Mouse (Mus musculus): ENCODE results near the gene Atp5mpl. TPM values are rescaled to one million over a fixed set of nuclear protein-coding genes. Genes with fewer than 3 reads are reported as not detected.
A peak's percentile ranks its signal among the peaks of the same experiment; 100 is the strongest.
"Not testable (repeated sequence)": the region's sequence is repeated elsewhere in the genome, so short reads cannot be mapped to it uniquely, and the experiment has no call there.

Gene Atp5mpl
- polyA plus RNA-seq, 1 experiment from 2014 or later: 1,834 TPM

DNA sequence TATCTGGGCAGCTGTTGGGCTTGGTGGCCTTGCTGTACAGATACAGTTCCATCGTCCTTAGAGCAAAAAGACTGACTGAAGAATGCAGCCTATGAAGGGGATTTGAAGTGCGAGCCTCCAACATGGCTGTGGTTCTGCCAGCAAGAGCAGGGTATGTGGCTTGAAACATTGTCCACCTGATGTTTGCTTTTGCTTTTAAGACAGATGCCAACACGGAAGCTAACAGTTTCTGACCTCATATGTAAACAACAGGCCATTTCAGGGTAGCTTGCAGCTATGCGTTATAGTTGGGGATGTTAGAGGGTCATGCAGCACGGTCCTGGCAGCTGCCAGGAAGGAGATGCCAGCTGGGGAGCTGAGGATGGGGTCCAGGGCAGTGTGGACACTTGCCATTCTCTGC lies 16.3 kb downstream of the Atp5mpl start:
- ATAC-seq (replicated peaks; ENCODE audit: insufficient number of reproducible peaks, insufficient read depth, low FRiP score, low read depth): no peak
- Histone ChIP-seq H3K4me2 (no peak overlapping the region), H3K36me3 (no peaks in the 10 kb centered on the region), H3K9me3 (replicated peaks) (no peaks in the 10 kb centered on the region), H3K4me3 (no peak overlapping the region), H3K27ac (no peak overlapping the region), H3K4me1 (replicated peaks) (peaks cover 7% of the 10 kb centered on the region), H3K9ac (no peak overlapping the region), H3K27me3 (no peaks in the 10 kb centered on the region)
- WGBS: 64% methylated on average over 5 of the region's 5 CpGs

DNA sequence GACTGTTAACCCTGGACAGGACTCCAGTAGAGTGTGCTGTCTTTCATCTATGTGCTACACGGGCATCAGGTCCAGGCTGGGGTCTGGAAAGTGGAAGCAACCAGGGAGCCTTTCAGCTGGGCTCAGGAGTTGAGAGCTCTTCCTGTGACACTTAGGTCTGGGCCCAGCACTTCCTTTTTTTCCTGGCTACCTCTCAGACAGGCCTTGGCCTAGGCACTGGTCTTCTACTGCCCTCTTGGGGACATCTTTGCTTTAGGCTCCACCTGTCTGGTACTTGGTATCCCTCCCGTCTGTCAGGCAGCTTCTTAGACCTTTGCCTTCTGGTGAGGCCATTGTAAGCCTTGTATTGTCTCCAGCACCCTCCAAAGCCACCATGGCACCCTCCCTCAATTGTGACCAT lies 20.1 kb downstream of the Atp5mpl start:
- no peak overlapping the region for H3K4me3 ChIP-seq
- WGBS: 25% methylated on average over 2 of the region's 2 CpGs
- ATAC-seq (replicated peaks; ENCODE audit: insufficient number of reproducible peaks, insufficient read depth, low FRiP score, low read depth): 0 out of 2 replicates have a peak, but pooled peaks have one; percentile 14
- peaks cover 28% of the 10 kb centered on the region for H3K4me1 ChIP-seq (replicated peaks)
- 0 out of 2 replicates have a peak overlapping the region, but pooled peaks have one; percentile 6 for H3K4me2 ChIP-seq
- peak overlapping the region; percentile 90 for H3K27ac ChIP-seq
- H3K9ac ChIP-seq: no peak overlapping the region
- no peaks in the 10 kb centered on the region for H3K9me3 ChIP-seq (replicated peaks)
- no peaks in the 10 kb centered on the region for H3K36me3 ChIP-seq
- H3K27me3 ChIP-seq: no peaks in the 10 kb centered on the region

DNA sequence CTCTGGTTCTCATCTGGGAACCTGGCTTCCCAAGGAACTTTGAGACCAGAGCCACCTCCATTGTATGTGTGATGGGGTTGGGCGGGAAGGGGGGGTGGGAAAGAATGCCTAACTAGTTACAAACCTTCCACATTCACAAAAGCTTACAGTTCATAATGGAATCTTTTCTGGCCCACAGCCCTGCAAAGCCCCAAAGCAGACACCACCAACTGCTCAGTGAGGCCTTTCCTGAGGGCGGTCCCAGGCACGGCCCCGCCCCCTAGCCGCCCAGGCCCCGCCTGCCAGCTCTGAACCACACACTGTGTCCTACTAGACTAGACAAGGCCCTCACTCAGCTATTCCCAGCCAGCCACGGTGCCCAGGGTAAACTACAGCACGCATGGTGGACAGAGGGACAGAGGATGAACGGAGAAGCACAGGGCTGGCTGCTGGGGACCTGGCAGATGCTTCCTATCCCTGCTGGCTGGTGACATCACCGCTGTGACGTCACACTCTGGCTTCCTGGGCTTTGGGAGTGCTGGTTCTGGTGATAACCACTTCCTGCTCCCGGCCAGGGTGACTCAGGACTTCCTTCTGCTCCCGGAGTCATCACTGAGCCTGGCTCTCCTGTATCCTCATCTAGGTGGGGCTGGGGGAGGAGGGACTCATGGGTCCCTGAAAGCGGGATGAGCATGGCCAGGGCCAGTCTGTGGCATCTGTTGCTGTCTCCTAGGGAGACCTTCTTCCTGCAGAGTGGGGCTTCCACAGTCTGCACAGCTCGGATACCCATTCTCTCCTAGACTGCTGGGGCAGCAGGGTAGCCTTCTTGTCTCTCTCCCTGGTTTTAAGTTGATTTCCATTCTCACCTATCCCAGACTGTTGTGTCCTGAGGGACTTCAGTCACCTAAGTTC lies 20.8 kb downstream of the Atp5mpl start:
- H3K4me2 ChIP-seq: peak overlapping the region; percentile 12; the same call in 1 of the 2 replicates
- 30% methylated on average over 12 of the region's 15 CpGs for WGBS
- ATAC-seq (replicated peaks; ENCODE audit: insufficient number of reproducible peaks, insufficient read depth, low FRiP score, low read depth): peak; percentile 71
- not testable (repeated sequence) for H3K4me3 ChIP-seq; H3K36me3 ChIP-seq; H3K27me3 ChIP-seq; H3K9me3 ChIP-seq (replicated peaks); H3K9ac ChIP-seq
- H3K27ac ChIP-seq: peak overlapping the region; percentile 90
- H3K4me1 ChIP-seq (replicated peaks): peaks cover 28% of the 10 kb centered on the region

DNA sequence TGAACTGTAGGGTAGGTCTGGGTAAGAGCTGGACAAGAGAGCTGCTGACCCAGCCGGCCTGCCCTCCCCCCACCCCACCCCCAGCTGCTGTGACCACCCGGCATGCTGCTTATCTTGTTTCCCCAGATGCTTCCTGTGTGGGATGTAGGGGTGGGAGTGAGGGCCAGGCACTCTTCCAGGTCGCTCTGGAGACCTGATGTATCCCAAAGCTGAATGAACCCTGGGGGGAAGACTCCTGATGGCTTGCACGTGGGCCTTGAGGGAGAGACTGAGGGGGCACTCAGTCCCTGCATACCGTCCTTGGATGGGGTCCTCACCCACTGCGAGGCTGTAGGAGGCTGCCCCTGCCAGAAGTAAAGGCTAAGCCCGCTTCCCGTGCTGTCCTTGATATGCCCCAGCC lies 21.7 kb downstream of the Atp5mpl start:
- peak; percentile 61 for ATAC-seq (replicated peaks; ENCODE audit: insufficient number of reproducible peaks, insufficient read depth, low FRiP score, low read depth)
- H3K4me3 ChIP-seq: no peak overlapping the region
- peak overlapping the region; percentile 29; the same call in 1 of the 2 replicates for H3K9ac ChIP-seq
- peak overlapping the region; percentile 12 for H3K4me2 ChIP-seq
- 8% methylated on average over 8 of the region's 8 CpGs for WGBS
- no peaks in the 10 kb centered on the region for H3K9me3 ChIP-seq (replicated peaks)
- no peaks in the 10 kb centered on the region for H3K36me3 ChIP-seq
- no peaks in the 10 kb centered on the region for H3K27me3 ChIP-seq
- peaks cover 28% of the 10 kb centered on the region for H3K4me1 ChIP-seq (replicated peaks)
- H3K27ac ChIP-seq: peak overlapping the region; percentile 90

DNA sequence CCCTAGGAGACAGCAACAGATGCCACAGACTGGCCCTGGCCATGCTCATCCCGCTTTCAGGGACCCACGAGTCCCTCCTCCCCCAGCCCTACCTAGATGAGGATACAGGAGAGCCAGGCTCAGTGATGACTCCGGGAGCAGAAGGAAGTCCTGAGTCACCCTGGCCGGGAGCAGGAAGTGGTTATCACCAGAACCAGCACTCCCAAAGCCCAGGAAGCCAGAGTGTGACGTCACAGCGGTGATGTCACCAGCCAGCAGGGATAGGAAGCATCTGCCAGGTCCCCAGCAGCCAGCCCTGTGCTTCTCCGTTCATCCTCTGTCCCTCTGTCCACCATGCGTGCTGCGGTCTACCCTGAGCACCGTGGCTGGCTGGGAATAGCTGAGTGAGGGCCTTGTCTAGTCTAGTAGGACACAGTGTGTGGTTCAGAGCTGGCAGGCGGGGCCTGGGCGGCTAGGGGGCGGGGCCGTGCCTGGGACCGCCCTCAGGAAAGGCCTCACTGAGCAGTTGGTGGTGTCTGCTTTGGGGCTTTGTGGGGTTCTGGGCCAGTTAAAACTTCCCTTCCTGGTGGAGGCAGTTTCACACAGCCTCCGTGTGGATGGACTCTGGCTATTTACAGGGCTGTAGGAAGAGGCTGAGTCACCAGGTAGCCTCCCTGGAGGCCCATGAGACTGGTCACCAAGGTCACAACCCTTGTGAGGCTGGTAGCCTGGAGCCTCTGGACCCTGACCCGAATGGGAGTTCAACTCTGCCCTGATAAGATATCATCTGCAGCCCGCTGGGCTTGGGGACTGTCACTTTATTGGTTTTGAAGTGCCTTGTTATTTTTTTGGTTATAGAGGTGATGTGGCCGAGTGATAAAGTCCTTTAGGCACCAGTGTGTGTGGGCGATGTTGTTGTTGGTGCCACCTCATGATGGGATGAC lies 22.5 kb downstream of the Atp5mpl start:
- not testable (repeated sequence) for H3K36me3 ChIP-seq; H3K9me3 ChIP-seq (replicated peaks); H3K9ac ChIP-seq; H3K27me3 ChIP-seq
- H3K27ac ChIP-seq: peak overlapping the region; percentile 90
- H3K4me3 ChIP-seq: peak overlapping the region; percentile 22
- H3K4me1 ChIP-seq (replicated peaks): peaks cover 28% of the 10 kb centered on the region
- WGBS: 43% methylated on average over 17 of the region's 20 CpGs
- peak; percentile 67 for ATAC-seq (replicated peaks; ENCODE audit: insufficient number of reproducible peaks, insufficient read depth, low FRiP score, low read depth)
- H3K4me2 ChIP-seq: peak overlapping the region; percentile 47

DNA sequence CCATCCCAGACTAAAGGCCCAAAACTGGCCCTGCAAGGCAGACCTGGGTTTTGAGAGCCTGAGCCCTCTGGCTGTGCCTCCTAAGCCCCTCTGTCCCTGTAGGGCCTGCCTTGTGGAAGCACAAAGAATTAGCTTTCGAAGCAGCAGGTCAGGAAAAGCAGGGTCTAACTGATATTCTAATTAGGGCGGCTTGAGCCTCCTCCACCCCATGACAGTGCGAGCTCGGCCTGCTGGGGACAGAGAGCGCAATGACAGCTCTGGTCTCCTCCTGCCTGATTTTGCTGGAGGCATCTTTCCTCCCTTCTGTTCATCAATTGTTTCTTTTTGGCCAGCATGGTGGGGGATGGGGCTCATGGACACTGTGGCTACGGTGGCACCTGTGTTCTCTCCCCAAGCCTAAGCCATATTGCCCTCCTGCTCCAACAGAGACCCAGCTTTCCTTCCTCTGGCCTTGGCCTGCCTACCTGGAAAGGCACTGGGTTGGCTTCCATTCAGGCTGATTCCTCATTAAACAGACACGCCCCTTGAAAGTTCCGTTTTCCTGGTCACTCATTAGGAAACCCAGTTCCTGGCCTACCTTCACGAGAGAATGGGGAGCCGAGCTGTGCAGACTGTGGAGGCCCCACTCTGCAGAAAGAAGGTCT lies 23.2 kb downstream of the Atp5mpl start:
- Histone ChIP-seq H3K4me3 (peak overlapping the region; percentile 22), H3K9ac (no peak overlapping the region; the same call in 1 of the 2 replicates), H3K36me3 (no peaks in the 10 kb centered on the region), H3K4me2 (peak overlapping the region; percentile 47), H3K27me3 (no peaks in the 10 kb centered on the region), H3K9me3 (replicated peaks) (no peaks in the 10 kb centered on the region), H3K4me1 (replicated peaks) (peaks cover 36% of the 10 kb centered on the region), H3K27ac (peak overlapping the region; percentile 90)
- ATAC-seq (replicated peaks; ENCODE audit: insufficient number of reproducible peaks, insufficient read depth, low FRiP score, low read depth): no peak
- 65% methylated on average over 10 of the region's 10 CpGs for WGBS

DNA sequence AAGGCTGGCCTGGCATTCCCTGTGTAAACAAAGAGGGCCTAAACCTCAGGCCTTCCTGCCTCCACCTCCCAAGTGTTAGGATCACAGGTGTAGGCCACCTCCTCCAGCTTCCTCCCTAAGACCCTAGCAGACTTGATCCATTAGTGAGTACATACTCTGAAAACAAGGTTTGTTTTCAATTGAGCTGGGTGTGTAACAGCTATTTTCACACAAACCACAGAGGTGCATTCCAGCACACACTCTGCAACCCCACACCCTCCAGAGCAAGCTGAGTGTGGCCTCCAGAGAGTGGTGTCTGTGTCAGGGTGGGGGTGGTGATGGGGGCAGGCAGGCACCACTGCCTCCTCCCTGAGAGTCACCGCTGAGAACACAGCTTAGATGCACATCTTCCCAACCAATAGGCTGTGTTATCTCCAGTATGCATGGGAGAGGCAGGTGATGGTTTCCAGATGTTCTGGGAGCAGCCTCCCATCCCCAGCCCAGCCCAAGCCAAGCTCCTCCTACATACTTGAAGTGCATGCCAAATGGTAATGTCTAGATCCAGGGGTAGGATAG lies 28.1 kb downstream of the Atp5mpl start:
- H3K27ac ChIP-seq: peak overlapping the region; percentile 45; the same call in 1 of the 2 replicates
- WGBS: 29% methylated on average over 1 of the region's 1 CpGs
- H3K4me2 ChIP-seq: no peak overlapping the region
- no peaks in the 10 kb centered on the region for H3K9me3 ChIP-seq (replicated peaks)
- ATAC-seq (replicated peaks; ENCODE audit: insufficient number of reproducible peaks, insufficient read depth, low FRiP score, low read depth): peak; percentile 28; the same call in 1 of the 2 replicates
- no peak overlapping the region for H3K4me3 ChIP-seq
- H3K36me3 ChIP-seq: no peaks in the 10 kb centered on the region
- H3K9ac ChIP-seq: no peak overlapping the region
- peaks cover 45% of the 10 kb centered on the region for H3K4me1 ChIP-seq (replicated peaks)
- no peaks in the 10 kb centered on the region for H3K27me3 ChIP-seq

DNA sequence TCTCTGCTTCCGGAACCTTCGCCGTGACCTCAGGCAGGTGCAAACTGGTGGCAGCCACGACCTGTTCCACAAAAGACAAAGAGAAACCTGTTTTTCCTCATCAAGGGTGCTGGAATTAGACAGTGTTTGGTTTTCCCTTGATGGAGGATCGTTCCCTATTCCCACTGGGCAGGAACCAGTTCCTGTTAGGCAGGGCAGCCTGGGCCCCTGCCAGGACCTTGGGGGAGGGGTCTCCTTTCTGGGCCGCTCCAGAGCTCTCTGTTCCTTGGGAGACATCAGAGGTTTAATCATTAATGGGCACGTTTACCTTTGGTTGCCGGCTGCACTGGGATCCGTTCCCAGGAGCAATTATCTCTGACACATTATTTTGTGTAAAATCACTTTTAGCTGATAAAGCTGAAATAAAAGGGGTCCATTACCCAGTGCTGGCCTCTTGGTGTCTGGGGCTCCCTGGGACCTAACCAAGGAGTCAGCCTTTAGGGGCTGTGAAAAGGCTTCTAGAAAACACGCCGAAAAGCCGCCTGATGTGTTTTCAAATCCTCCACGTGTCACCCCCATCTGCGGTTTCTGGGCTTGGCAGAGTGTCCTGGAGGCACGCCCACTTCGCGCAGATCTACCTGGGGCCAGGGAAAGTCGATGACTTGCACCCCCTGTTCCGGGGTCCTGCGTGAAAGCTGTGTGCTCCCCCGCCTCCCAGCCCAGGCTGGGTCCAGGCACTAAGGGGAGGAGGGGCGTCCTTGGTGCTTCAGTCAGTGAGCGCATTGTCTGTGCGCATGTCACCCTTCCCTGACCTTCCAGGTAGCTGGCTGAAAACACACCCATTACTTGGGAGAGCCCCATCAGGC lies 29.8 kb downstream of the Atp5mpl start:
- Histone ChIP-seq H3K36me3 (no peaks in the 10 kb centered on the region), H3K9me3 (replicated peaks) (no peaks in the 10 kb centered on the region), H3K27me3 (no peaks in the 10 kb centered on the region), H3K27ac (peak overlapping the region; percentile 45; the same call in 1 of the 2 replicates), H3K4me1 (replicated peaks) (peaks cover 53% of the 10 kb centered on the region), H3K4me2 (0 out of 2 replicates have a peak overlapping the region, but pooled peaks have one; percentile 6), H3K9ac (no peak overlapping the region), H3K4me3 (no peak overlapping the region)
- no peak; the same call in 1 of the 2 replicates for ATAC-seq (replicated peaks; ENCODE audit: insufficient number of reproducible peaks, insufficient read depth, low FRiP score, low read depth)
- WGBS: 42% methylated on average over 24 of the region's 24 CpGs

DNA sequence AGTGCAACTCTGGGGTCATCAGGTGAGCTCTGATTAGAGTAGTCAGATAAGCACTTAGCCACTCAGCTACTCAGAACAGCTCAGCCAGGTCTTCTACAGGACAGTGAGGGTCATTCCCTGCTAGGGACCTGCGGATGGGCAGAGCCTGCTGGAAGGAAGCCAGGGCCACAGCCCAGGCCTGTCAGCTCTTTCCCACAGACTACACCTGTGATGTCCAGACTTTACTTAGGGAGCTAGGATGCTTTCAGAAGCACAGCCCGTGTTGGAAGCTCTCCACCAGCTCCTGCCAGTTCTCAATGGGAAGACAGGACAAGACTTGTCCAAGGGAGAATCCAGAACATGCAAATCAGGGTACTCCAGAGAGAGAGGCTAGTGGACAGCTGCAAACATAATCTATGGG lies 32.8 kb downstream of the Atp5mpl start:
- no peak for ATAC-seq (replicated peaks; ENCODE audit: insufficient number of reproducible peaks, insufficient read depth, low FRiP score, low read depth)
- Histone ChIP-seq H3K4me2 (no peak overlapping the region), H3K27ac (no peak overlapping the region), H3K9ac (no peak overlapping the region), H3K27me3 (no peaks in the 10 kb centered on the region), H3K4me3 (no peak overlapping the region), H3K9me3 (replicated peaks) (no peaks in the 10 kb centered on the region), H3K36me3 (no peaks in the 10 kb centered on the region), H3K4me1 (replicated peaks) (peaks cover 52% of the 10 kb centered on the region)
- 69% methylated on average over 2 of the region's 2 CpGs for WGBS

Measured in heart, embryonic 15.5 days (tissue).